Mouse (Mus musculus): ENCODE data around the gene Nrip3. TPM values are rescaled to one million over a fixed set of nuclear protein-coding genes. Genes with fewer than 3 reads are reported as not detected.

Nrip3 gene
- total RNA-seq, 2 experiments from 2014 or later, result 0.04 TPM; not detected in 1

- 0 out of 2 replicates have a peak, but pooled peaks have one; percentile 30 for ATAC-seq (ENCODE audit: poor library complexity, severe bottlenecking)
Observed at GRCm38 (mm10) chr7:109768699-109769383, 13.0 kb downstream of the Nrip3 start.

DNA sequence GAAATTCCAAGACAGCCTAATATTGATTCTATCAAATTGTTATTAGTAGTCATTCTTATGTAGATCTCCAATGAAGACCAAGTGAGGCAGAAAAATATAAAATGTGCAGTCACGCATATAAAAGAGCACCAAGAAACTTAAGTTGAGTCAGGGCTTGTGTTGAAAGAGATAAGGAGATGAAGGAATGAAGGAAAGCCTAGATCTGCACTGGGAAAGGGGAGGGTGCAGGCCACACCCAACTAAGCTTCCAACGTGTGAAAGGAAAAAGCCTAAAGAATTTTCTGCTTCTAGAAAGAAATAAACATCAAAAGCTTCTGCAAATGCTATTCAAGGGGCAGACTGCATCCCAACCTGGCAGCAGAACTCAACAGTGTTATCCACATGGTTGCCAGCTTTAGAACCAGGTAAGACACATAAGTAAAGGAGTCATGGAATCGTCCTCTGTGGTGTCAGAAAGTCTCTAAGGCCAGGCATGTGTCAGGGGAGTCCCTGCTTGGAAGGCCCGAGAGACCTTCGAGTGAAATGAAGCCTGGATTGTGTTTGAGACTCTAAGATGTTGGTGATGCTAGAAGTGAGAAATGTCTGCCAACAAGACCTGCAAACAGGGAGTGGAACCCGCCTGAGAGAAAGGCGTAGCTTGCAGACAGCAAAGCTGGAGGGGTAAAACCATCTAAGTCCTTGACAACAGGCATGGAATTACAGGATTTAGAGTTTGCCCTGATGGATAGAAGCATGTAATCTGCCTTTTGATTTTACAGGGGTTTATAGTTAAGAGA, 14.1 kb downstream of the Nrip3 start:
- ATAC-seq (ENCODE audit: poor library complexity, severe bottlenecking), result no peak

- ATAC-seq (ENCODE audit: poor library complexity, severe bottlenecking), result no peak
Observed at GRCm38 (mm10) chr7:109764009-109764408, 17.8 kb downstream of the Nrip3 start.

DNA sequence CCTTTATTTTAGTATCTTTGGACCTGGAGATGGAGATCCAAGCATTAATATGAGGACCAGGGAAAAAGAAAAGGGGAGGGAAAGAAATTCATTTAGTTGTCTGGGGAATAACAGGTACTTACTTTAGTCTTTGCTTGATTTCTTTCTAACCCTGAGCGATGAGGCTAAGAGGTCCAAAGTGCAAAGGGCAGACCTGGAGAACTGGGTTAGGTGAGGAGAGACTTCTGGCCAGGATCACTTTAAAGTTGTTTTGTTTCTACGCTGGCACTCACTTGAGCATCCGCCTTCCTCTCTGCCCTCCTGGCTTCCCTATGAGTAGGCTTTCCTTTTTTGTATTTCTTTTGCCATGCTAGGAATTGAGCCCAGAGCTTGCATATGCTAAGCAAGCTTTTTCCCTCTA, 25.5 kb downstream of the Nrip3 start:
- no peak for ATAC-seq (ENCODE audit: poor library complexity, severe bottlenecking)

DNA sequence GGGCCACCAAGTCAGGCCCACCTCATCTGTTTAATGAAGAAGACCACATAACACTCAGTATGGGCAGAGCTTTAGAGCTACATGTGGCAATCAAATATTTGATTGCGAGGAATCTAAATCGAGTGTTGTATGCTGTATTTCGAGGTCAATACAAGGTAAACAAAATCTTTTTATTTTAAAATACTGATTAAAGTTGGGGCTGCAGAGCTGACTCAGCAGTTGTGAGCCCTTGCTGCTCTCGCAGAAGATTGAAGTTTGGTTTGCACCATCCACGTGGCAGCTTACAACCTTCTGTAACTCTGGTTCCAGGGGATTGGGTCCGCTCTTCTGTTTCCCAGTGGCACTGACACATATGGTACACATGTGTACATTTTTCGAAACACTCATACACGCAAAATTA, 27.8 kb downstream of the Nrip3 start:
- ATAC-seq (ENCODE audit: poor library complexity, severe bottlenecking), result no peak

DNA sequence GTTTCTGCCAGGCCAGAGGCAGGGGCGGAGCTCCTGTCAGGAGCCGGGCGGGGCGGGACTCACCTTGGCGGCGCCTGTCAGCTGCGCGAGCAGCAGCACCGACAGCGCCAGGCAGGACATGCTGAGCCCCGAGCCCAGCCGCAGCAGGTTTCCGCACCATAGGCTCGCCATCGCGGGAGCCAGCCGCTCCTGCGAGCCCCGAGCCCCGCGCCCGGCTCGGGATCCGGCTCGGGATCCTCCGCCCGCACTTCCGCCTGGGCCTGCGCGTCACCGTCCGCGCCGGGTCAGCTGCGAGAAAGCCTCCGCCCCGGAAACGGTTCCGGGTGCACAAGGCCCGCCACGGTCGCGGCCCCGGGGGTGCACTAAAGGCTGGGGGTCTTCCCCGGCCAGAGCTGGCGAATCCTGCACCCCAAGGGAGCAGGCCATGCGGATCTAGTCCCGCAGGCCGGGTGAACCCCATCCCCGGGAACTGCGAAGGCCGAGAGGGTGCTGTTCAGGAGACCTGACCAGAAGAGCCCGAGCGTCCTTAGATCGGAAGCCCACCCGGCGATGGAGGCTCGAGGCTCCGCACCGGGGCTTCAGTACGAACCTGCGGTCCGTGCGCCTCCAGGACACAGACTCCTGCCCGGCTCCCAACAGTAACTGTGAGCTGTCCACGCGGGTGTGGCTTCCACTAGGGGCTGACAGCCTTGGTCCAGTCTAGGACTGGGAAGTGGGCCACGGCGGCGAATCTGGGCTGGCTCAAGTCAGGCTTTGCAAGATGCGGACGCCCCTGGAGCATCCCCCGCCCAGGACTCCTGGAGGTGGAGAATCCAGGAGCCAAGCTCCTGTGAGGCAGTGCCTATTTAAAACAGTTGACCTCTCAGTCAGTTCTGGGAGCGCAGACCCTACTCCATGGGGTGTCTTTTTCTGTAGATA, 29.6 kb downstream of the Nrip3 start, which contains the start of gene Tmem9b:
Gene Tmem9b, minus strand, starts transcription at position 868 of the 918 bp plus-strand sequence.
- peak; percentile 92 for ATAC-seq (ENCODE audit: poor library complexity, severe bottlenecking)

DNA sequence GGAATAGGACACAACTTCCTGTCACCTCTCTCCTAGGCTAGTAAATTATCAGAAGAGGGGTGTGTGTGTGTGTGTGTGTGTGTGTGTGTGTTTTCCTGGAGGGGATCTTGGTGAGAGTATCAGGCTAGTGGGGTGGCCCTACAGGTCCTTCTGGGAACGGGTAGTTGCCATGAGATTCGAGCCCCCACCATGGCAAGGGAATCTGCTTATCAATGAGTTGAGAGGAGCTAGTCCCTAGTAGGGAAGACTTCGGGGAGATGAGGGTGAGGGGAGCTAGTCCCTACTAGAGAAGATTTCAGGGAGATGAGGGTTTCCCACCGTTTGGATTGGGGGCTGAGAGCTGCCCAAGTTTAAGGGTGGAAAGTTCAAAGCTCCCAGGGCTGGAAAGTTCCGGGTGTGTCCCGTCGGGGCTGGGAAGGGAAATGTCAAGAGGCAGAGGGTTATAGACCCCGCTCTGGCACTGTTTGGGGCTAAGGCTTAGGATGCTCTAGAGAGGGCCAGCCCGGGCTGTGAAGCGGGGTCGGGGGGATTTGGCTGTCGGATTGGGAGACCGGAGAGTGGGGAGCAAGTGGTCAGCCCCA, 30.3 kb downstream of the Nrip3 start:
- peak; percentile 8; the same call in 1 of the 2 replicates for ATAC-seq (ENCODE audit: poor library complexity, severe bottlenecking)

DNA sequence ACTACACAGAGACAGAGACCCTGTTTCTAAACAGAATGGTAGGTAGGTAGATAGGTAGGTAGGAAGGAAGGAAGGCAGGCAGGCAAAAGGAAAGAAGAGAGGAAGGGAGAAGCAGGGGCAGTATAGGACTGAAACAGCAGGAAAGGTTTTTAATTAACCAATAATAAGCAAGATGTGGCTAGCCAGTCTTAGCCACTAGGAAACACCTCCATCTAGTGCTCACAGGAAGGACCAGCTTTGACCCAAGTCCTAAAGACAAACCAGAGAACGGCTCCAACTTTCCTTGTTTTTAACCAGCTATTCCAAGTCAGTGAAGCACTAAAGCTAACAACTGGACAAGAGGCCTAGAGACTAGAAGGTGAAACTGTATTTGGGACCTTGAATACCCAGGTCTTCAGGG, 34.1 kb downstream of the Nrip3 start:
- no peak for ATAC-seq (ENCODE audit: poor library complexity, severe bottlenecking)

- peak; percentile 27; the same call in 1 of the 2 replicates for ATAC-seq (ENCODE audit: poor library complexity, severe bottlenecking)
Observed at GRCm38 (mm10) chr7:109741703-109742102, 40.1 kb downstream of the Nrip3 start.

- no peak for ATAC-seq (ENCODE audit: poor library complexity, severe bottlenecking)
Observed at GRCm38 (mm10) chr7:109741060-109741459, 40.8 kb downstream of the Nrip3 start.

GRCm38 (mm10) chr7:109739822-109740370, 41.9 kb downstream of the Nrip3 start:
- ATAC-seq (ENCODE audit: poor library complexity, severe bottlenecking), result no peak

DNA sequence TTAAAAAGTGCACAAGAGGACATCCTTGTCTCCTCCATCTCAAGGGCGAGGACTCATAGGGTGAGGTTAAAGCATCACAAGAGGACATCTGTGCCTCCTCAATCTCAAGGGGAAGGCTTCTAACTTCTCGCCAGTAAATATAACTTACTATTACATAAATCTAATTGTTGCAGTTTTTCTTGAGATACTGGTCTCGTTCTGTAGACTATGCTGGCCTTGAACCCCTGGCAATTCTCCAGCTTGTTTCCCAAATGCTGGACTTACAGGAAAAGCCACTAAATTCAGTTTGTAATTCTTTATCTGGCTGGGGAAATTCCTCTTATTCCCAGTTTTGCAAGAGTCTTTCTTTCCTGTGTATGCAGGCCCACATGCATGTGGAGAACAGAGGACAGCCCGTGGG, 47.0 kb downstream of the Nrip3 start:
- no peak for ATAC-seq (ENCODE audit: poor library complexity, severe bottlenecking)

- no peak for ATAC-seq (ENCODE audit: poor library complexity, severe bottlenecking)
Observed at GRCm38 (mm10) chr7:109731626-109732025, 50.2 kb downstream of the Nrip3 start, which contains the start of gene Ascl3. Gene Ascl3 (minus strand): TSS chr7:109731726.

GRCm38 (mm10) chr7:109723697-109724096, 58.1 kb downstream of the Nrip3 start, which contains the start of gene BC051019:
Gene BC051019 (minus strand): TSS chr7:109723850.
- no peak for ATAC-seq (ENCODE audit: poor library complexity, severe bottlenecking)

DNA sequence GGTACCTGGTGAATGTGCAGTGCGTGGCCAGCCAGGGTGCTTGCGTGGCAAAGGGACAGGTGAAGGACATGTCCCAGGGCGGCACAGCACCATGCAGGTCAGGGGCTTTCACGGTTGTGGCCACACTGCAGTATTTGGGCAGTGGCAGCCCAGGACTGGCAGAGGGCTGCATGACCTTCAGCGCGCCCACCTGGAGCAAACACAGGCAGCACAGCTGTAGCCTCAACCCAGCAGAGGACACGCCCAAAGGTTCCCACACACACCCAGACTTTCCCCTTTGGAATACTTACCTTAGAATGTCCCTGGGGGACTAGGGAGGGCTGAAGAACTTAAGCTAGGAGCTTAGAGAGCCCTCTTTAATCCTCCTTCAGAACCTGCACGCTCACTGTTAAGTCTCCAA, 58.7 kb downstream of the Nrip3 start:
- no peak for ATAC-seq (ENCODE audit: poor library complexity, severe bottlenecking)

GRCm38 (mm10) chr7:109722618-109723017, 59.2 kb downstream of the Nrip3 start:
- ATAC-seq (ENCODE audit: poor library complexity, severe bottlenecking), result no peak

DNA sequence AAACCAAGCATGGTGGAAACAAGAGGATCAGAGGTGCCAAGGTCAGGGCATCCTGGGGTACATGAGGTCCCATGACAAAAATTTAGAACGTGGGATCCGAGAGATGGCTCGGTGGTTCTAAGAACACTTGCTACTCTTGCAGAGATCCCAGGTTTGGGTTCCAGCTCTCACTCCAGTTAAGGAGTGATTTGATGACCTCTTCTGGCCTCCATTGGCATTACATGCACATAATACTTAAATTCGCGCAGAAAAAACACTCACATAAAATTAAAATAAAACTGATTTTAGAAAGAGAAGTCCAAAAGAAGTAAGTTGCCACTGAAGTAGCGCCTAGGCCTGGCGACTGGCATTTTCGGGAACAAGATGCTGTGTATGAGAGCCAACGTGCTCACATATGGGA, 62.5 kb downstream of the Nrip3 start:
- ATAC-seq (ENCODE audit: poor library complexity, severe bottlenecking), result no peak

- no peak for ATAC-seq (ENCODE audit: poor library complexity, severe bottlenecking)
Observed at GRCm38 (mm10) chr7:109713434-109713982, 68.3 kb downstream of the Nrip3 start.

DNA sequence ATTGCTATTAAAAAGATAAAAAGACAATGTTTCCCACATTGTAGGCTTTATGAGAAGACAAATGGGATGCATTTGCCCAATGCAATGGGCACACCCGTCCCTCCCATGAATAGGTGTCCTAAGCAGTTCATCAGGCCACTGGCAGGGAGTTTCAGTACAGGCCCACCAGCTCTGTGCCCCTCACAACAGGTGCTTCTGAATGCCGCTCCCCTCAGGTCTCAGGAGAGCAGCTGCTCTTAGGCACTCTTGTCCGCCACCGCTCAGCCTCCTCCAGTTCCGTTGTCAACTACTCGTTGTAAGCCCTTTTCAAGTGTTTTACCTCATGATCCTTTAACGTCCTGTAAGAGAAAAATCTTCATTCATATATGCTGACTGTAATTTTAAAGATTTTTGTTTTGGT, 69.6 kb downstream of the Nrip3 start:
- ATAC-seq (ENCODE audit: poor library complexity, severe bottlenecking), result no peak

DNA sequence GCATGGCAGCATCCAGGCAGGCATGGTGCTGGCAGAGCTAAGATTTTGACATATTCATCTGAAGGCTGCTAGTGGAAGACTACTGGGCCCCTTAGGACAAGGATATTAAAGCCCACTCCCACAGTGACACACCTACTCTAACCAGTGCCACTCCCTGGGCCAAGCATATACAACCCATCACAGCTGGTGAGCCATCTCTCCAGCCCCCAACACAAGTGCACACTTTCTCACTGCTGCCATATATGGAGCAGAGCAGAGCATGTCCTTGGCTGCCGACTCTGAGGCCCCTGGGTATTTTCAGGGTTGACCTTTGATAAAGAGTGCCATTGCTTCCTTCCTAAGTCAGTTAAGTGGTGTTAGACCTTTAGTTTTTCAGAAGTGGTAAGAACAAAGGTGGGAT, 71.8 kb downstream of the Nrip3 start:
- ATAC-seq (ENCODE audit: poor library complexity, severe bottlenecking), result no peak

All from megakaryocyte, adult 5-6 weeks (primary cell).